Mouse (Mus musculus) frontal cortex, postnatal 25 days (tissue): ENCODE results near the gene Cinp.
"Not testable (repeated sequence)": the region's sequence is repeated elsewhere in the genome, so short reads cannot be mapped to it uniquely, and the experiment has no call there.

Experiments used
- DNase-seq, 2 experiments: peaks; one replicate each; pipeline ENCODE4 v3.0.0; 2022; ENCODE audit warnings: low spot score in 2 of 2

Gene Cinp

DNA sequence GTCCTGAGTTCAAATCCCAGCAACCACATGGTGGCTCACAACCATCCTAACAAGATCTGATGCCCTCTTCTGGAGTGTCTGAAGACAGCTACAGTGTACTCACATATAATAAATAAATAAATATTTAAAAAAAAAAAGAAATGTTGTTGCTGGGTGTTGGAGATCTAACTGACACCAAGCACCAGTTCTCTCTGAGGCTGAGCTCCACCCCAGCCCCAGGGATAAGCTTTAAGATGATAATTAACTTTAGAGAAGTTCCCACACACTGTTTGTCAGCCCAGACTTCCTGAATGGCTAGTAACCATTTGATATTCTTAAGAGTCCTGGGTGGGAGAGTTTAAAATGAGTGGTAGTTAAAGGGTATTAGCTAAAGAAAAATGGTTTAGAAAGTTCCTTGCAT, 28.7 kb downstream of the Cinp start:
- DNase-seq, result no peak

DNA sequence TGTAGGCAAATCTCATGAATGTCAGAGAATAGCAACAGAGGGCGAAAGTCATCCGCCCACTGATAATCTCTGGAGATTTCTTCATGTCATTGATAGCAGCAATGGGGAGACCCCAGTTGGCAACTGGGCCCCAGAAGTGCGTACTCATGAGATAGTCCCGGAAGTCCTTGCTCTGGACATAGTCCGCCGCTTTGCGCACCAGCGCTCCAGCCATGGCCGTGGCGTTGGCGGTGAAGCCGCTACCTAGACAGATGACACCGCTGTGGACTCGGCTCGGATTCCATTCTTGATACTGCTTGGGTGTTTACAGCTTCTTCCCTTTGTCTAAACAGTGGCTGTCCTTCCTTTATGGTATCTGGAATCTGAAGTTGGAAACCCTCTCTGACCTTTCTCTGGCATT, 30.3 kb downstream of the Cinp start:
- not testable (repeated sequence) for DNase-seq

DNA sequence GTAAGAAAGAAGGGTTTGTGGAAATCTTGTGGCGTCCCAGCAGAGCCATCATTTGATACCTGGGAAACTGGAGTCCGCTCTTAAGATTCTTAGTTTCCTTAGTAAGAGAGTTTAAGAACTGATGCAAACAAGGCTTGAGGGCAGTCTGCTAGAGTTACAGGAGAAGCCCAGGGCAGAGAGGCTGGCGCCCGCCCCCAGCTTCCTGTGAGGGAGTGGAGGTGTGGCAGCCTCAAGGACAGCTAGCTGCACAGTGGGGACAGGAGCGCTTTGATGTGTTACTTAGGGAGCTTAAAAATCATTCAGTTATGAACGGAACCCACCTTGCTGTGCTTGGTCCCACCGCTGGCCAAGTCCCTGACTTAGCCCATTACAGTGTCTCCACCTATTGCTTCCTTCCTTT, 31.7 kb downstream of the Cinp start:
- DNase-seq, result no peak

DNA sequence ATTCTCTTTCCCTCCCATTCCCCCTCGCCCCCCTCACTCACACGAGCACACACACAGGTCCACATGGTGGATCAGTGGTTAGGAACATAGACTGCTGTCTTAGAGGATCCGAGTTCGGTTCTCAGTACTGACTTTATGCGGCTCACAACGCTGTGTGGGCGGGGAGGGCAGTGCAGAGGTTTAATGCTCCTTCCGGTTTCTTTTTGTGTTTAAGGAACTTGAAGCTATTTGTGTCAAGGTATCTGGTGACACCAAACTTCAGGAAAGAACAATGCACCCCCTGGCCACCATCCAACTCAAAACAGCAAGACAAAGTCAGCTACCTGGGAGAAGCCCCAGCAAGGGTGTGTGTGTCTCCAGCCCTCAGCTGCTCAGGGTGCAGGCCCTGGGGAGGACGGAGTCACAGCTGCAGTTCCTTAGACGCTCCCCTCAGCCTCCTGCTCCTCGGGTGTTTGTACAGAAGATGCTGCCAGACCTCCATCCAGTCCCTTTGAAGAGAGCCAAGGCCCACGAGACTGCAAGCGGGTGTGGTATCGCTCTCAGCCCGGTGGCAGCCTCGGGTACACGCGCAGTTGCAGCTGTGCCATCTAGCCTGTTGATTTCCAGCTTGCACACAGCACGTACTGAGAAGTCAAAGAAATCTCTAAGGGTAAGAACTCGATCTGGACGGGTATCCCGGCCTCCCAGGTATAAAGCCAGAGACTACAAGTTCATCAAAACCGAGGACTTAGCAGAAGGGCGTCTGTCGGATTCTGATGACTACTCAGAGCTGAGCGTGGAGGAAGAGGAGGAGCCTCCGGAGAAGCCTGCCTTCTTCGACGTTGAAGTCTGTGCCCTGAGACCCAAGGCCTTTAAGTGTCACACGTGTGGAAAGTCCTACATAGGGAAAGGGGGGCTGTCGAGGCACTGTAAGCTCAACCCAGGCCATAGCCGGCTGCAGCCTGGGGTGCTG, 33.9 kb downstream of the Cinp start:
- DNase-seq, result no peak

DNA sequence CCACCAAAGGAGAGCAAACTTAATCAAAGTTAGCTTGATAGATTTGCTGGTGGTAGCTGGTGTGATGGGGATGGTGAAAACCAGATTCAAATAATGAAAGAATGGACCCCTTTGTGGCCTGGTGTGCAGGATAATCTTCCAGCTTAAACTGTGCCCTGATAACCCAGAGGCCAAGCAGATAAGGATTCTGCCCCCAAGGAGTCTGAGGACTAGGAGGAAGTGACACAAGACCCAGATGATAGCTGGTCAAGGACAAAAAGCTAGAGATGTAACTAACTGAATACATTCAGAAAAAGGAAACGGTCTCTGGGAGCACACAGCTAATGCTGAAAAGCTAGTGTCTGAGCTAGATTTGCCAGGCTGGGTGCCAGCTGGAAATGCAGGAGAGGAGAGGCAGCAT, 37.0 kb downstream of the Cinp start:
- DNase-seq, result no peak

DNA sequence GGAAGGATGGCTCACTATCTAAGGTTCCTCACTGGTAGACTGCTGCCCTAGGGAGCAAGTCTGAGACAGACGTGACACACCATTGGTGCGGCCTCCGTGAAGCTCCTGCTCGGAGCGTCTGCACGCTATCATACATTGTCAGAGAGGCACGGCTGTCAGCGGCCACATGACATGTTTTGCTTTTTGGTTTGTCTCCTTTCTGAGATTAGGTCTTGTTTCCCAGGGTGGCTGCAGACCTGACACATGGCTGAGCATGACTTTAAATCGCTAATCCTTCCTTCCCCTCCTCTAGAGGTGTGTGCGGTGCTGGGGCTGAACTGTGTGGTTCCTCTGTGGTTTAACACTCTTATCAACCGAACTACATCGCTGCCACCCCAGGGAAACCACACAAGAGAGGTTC, 37.5 kb downstream of the Cinp start:
- DNase-seq, result no peak

DNA sequence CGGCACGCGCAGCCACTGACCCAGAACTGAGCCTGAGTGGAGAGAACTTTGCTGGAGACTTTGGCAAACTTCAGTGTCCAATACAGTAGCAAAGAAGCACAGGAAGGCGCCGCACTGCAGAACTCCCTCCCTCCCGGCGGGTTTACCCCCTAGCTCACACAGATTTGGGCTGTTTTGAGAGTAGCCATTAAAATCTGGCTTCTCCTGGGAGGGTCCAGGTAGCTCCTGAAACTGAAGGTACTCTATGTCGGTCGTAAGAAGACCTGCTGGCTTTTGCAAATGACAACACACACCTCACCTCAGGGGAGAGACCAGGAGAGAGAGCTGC, 38.1 kb downstream of the Cinp start:
- no peak for DNase-seq

DNA sequence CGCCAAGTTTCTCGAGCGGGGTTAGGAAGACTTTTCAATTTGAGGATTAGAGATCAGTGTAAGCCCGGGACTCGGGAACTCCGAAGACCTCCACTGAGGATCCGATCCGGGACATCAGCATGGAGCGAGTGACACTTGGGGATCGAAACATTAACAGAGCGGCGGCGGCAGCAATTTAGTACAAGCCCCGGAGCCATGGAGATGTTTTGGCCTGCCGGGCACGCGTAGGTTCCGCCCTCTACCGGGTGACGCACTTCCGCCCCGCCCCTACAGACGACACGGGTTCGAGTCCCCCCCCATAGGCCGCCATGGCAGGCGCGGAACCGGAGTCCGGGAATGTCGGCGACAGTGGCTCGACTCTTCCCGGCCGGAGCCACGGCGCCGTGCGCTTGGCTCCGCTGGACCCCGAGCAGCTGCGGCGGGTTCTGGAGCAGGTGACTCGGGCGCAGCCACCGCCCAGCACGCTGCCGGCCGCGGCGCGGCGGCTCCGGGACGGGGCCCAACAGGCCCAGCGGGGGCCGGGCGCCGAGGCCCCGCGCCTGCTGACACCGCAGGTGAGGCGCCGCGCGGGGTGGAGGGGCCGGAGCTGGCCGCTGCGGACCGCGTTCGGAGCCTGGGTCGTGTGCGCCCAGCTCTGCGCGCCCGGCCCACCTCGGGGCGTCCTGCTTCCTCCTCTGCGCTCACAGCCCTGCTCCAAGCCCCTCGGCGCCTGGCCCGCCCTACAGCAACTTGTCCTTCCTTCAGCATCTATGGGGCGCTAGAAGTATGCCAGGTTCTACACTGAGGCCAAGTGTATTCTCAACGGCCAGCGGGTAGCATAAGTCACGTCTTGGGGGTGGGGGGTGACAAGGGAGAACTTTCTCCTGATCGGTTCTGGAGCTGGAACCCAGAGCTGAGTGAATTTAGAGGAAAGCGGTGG, 38.7 kb downstream of the Cinp start, which contains the start of gene Zfp839:
TSS of gene Zfp839 (plus strand) at position 244 of the 919 bp plus-strand sequence.
- DNase-seq, result peak; percentile 80 to 81

DNA sequence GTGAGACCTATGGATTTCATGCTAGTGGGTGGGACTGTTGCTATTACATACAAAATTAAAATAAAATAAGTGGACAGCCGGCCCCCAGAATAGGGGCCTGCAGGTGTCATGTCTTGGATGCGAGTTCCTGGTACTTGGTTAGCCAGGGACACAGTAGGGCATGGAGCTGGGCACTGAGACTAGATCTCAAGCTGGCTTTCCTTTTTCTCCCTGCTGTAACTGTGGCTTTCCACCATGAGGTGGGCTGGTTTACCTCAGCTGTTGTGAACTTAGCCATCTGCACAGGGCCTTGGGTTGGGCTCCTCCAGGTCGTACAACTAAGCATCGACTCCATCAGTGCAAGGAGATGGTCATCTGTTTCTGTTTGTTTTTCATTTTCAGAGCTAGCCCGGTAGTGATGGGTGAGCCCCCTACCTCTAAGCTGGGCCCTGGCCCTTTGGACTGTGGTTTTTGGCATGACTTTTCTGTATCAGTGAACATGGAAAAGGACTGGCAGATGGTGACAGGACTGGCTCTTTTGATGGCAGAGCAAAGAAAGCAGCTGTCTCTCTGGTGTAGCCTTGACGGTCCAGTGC, 42.7 kb downstream of the Cinp start:
- no peak for DNase-seq

DNA sequence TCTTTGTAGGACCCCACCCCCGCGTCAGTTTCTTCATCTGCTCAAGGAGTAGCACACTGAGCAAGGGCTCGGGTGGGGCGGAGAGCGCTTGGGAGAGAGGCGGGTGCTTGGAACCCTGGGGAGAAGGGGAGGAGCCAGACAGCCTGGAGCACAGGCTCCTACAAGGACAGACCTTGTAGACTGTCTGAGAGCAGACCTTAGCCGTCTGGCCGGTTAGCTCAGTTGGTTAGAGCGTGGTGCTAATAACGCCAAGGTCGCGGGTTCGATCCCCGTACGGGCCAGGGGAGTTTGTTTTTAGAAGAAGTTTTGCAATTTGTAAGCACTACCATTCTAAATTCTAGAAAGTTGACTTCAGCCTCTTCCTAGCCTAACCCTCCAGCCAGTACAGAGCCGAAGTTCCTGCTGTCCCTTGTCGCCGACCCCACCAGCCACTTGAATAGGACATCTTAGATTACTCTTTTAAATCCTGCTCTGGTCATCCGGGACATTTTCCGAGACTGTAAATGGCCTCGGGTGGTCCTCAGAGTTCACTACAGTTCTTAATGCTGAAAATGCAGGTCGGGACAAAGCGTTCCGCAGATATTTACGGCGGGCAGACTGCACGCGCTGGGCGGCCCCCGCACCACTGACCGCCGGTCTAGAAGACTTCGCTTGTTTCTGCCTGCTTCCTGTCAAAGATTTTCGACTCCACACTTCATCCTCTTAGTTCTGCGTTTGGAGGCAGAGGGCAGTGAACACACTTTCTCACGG, 43.6 kb downstream of the Cinp start:
- peak; percentile 81 to 82 for DNase-seq

DNA sequence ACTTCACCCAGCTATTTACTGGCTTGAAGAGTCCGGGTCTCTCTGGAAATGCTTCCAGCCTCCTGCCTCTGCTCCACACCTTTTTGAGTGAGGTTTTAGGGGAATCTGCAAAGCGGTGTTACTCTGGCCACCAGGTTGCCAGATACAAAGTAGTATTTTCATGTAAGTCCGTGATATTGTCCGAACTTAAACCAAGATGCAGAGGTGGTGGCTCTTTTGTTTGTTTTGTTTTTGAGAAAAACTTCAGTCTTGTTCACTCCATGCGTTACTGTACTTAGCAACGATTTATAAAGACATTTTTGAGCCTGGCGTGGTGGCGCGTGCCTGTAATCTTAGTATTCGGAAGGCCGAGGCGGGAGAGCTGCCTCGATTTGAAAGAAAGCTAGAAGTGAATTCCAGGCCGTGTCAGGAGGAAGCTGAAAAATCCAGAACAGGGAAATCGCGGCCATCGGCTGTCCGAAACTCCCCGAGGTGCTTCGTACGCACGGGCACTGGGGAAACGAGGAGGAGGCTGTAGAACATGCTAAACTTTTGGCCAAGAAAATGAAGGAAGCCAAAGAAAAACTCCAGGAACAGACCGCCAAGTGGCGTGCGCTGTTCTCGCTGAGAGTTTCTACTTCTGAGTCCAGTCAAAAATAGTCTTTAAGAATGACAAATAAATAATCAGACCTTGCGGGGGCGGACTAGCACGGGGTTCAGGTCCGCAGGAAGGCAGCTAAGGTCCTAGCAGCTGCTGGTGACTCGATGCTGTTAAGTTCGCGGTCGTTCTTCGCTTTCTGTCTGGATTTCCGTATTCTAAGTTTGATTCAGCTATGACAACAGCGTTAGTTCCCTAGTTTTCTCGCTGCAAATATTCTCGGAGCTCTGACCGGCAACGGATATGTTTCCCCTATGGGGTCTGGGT, 44.5 kb downstream of the Cinp start:
- no peak for DNase-seq

DNA sequence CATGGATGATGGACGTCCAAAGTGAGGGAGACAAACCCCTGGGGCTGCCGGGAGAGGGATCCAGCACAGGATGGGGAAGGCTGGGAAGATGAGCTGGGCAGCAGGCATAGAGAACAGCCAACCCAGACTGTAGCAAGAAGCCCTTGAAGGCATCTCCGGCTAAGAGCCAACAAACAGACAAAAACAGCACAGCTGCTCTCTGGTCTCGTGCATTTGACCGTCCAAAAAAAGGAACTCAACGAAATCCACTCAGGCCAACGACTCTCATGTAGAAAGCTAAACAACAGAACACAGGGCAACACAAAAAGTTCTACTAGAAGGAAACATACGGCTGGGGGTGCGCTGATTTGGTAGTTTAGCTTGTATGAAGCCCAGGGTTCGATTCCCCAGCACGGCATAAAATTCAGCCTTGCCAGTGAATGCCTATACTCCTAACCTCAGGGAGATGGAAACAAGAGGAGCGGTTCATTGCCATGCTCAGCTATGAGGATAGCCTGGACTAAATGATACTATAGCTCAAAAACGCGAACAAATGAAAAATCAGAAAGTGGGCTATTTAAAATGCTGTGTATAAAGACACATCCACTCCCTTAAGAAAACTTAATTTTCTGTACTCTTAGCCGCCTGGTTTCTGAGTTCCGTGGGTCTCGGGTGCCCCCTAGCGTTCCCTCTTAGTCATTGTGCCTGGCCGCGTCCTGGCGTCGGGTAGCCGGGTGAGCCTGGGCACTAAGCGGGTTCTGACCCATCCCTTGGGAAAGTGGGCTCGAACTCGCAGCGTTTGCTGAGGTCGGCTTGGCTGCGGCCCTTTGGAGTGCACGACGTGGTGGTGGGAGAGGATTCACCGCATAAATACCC, 45.5 kb downstream of the Cinp start:
- peak; percentile 78 to 80 for DNase-seq

DNA sequence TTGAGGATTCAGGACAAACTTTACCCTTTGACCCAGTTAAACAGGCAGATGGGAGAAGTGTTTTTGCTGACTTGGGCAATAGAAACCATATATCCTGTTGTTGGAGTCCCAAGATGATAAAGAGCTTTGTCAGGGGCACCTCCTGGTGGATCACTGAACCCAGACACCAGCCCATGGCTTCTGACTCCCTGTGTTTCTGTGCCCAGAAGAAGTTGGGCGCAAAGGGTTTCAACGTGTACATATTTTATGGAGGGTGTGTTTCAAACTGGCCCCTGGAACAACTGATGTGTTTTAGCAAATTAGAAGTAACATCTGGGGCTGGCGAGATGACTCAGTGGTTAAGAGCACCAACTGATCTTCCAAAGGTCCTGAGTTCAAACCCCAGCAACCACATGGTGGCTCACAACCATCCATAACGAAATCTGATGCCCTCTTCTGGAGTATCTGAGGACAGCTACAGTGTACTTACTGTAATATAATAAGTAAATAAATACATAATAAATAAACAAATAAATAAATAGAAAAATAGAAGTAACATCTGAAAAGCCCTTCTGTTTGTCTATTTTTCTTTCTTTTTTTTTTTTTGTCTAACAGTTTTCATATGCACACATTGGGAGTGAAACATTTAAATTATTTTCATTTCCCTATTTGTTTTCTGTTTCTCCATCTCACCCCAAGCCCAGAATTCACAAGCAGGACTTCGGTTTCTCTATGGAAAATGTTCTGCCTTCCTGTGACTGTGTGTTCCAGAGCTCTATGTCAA, 47.0 kb downstream of the Cinp start:
- no peak for DNase-seq

DNA sequence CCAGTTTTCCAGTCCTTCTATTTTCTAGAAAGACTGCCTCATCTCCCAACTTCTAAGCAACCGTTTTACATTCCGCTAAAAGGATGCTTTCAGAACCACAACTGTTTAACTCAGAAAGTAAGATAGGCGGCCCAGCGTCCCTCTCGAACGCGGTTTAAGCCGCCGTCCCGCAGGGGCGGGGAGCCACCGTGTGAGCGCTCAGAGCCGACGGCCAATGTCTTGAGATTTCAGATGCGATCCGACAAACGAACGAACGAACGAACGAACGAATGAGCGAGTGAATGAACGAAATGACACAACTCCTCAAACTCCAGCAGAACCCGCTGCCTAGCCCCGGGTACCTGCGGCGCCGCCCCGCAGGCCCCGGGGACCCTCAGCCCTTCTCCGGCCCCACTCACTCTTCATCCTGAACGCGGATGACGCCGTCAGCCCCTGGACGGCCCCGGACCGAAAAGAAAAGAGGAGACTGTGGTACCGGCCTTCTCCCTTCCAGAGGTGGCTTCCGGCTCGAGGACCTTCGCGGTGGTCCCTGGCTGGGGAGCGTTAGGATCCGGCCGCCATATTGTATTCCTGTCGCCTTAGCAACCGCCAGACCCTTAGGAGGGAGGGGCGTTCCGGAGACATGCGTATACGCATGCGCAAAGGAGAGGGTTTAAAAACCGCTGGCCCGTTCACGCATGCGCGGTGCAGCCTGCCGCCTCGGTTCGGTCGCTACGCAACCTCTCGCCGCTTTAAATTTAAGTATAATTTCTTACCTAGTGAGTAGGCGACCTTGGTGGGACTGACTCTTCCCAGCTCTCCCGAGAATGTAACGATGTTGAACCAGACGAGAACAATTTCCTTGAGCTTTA, 48.4 kb downstream of the Cinp start, which contains the start of gene Mok:
TSS of gene Mok (minus strand) at position 592 of the 851 bp plus-strand sequence.
- peak; percentile 93 to 96 for DNase-seq

DNA sequence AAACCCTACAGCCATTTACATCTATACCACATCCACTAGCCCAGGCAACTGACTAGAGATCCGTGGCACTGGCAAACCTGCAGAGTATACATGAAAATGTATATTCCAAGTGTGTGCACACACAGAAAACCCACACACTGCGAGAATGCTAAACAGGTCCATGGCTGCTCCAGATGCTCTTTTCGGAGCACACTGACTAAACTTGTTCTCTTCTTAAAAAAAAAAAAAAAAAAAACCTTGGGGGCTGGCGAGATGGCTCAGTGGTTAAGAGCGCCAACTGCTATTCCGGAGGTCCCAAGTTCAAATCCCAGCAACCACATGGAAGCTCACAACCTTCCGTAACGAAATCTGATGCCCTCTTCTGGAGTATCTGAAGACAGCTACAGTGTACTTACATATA, 51.1 kb downstream of the Cinp start:
- no peak for DNase-seq

DNA sequence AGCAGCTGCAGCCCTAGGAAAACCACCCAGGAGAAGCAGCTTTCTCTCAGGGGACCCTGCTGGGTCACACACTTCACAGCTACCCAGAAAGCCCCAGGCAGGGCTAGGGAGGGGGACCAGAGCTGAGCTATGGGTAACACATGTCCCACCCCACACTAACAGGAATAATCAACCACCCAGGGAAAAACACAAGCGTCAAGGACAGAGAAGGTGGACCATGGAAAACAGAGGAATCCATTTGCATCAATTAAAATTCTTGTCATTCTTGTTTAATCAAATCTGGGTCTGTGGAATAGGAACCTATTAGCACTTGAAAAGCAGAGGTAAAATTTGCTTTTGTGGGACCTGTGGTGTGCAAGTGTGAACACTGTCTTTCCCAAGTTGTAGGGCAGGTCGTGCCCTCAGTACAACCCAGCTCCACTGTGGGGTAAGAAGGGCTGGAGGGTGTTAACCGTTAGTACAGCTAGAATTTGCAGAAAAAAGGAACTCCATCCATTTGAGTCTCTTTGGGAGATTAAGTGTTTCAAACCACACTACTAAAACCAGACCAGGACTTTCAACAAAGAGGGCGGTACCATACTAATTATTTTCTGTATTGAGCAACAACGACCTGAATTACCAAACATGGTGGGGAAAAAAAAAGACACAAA, 51.6 kb downstream of the Cinp start:
- DNase-seq, result no peak

DNA sequence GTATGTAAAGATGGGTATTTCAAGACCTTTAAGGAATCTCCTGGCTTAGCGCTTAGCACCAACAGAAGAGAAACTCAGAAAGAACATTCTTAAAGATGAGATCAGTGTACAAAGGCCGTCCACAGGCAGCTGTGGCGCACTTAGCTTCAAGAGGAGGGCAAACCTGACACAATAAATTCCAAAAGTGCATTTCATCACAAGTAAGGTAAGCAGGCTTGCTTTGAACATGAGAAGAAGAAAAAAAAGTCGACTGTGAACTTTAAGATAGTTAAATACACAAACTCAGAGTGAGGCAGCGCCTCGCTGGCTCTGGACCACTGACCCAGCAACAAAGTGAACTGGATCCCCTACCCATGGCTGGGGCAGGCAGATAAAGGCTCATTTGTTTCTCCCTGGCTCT, 52.2 kb downstream of the Cinp start:
- DNase-seq, result no peak
